Mouse (Mus musculus): ENCODE data around the gene Sgcd. TPM values are rescaled to one million over a fixed set of nuclear protein-coding genes. Genes with fewer than 3 reads are reported as not detected.

Sgcd gene
- polyA plus RNA-seq, 1 experiment from 2014 or later, result 1.9 TPM

GRCm38 (mm10) chr11:47010166-47010565, 978.6 kb downstream of the Sgcd start:
- H3K4me3 ChIP-seq (ENCODE audit: low read length), result no peak overlapping the region
- H3K4me2 ChIP-seq (ENCODE audit: low read depth, low read length), result no peak overlapping the region
- H3K9ac ChIP-seq (ENCODE audit: low read depth, low read length), result no peak overlapping the region
- H3K36me3 ChIP-seq (ENCODE audit: control insufficient read depth, insufficient read depth, low read length), result no peaks in the 10 kb centered on the region
- ATAC-seq, result no peak
- no peaks in the 10 kb centered on the region for H3K9me3 ChIP-seq (ENCODE audit: control insufficient read depth, low read length)
- no peak overlapping the region for H3K27ac ChIP-seq (ENCODE audit: low read length)
- no peaks in the 10 kb centered on the region for H3K4me1 ChIP-seq (ENCODE audit: control insufficient read depth, insufficient read depth, low read length)
- no peaks in the 10 kb centered on the region for H3K27me3 ChIP-seq (replicated peaks; ENCODE audit: control insufficient read depth, insufficient read depth, low read length)

- 65% methylated on average over 1 of the region's 1 CpGs for WGBS
- no peaks in the 10 kb centered on the region for H3K27me3 ChIP-seq (replicated peaks; ENCODE audit: control insufficient read depth, insufficient read depth, low read length)
- H3K27ac ChIP-seq (ENCODE audit: low read length), result no peak overlapping the region
- no peaks in the 10 kb centered on the region for H3K36me3 ChIP-seq (ENCODE audit: control insufficient read depth, insufficient read depth, low read length)
- H3K4me3 ChIP-seq (ENCODE audit: low read length), result no peak overlapping the region
- no peak for ATAC-seq
- H3K9ac ChIP-seq (ENCODE audit: low read depth, low read length), result no peak overlapping the region
- no peaks in the 10 kb centered on the region for H3K4me1 ChIP-seq (ENCODE audit: control insufficient read depth, insufficient read depth, low read length)
- H3K9me3 ChIP-seq (ENCODE audit: control insufficient read depth, low read length), result no peaks in the 10 kb centered on the region
- no peak overlapping the region for H3K4me2 ChIP-seq (ENCODE audit: low read depth, low read length)
Measured at GRCm38 (mm10) chr11:47005301-47005875, 983.4 kb downstream of the Sgcd start.

GRCm38 (mm10) chr11:46939311-46939710, 1049.5 kb downstream of the Sgcd start:
- Histone ChIP-seq H3K27me3 (replicated peaks; ENCODE audit: control insufficient read depth, insufficient read depth, low read length) (no peaks in the 10 kb centered on the region), H3K4me3 (ENCODE audit: low read length) (no peak overlapping the region), H3K9me3 (ENCODE audit: control insufficient read depth, low read length) (no peaks in the 10 kb centered on the region), H3K36me3 (ENCODE audit: control insufficient read depth, insufficient read depth, low read length) (no peaks in the 10 kb centered on the region), H3K4me1 (ENCODE audit: control insufficient read depth, insufficient read depth, low read length) (no peaks in the 10 kb centered on the region), H3K9ac (ENCODE audit: low read depth, low read length) (no peak overlapping the region), H3K4me2 (ENCODE audit: low read depth, low read length) (no peak overlapping the region), H3K27ac (ENCODE audit: low read length) (no peak overlapping the region)
- no peak for ATAC-seq
- WGBS, result 62% methylated on average over 4 of the region's 4 CpGs

GRCm38 (mm10) chr11:46924946-46925345, 1063.8 kb downstream of the Sgcd start:
- Histone ChIP-seq H3K27me3 (replicated peaks; ENCODE audit: control insufficient read depth, insufficient read depth, low read length) (no peaks in the 10 kb centered on the region), H3K36me3 (ENCODE audit: control insufficient read depth, insufficient read depth, low read length) (no peaks in the 10 kb centered on the region), H3K9me3 (ENCODE audit: control insufficient read depth, low read length) (no peaks in the 10 kb centered on the region), H3K4me1 (ENCODE audit: control insufficient read depth, insufficient read depth, low read length) (no peaks in the 10 kb centered on the region), H3K9ac (ENCODE audit: low read depth, low read length) (no peak overlapping the region), H3K4me2 (ENCODE audit: low read depth, low read length) (no peak overlapping the region), H3K4me3 (ENCODE audit: low read length) (no peak overlapping the region), H3K27ac (ENCODE audit: low read length) (no peak overlapping the region)
- ATAC-seq, result no peak
- 50% methylated on average over 1 of the region's 1 CpGs for WGBS

- H3K4me1 ChIP-seq (ENCODE audit: control insufficient read depth, insufficient read depth, low read length), result no peaks in the 10 kb centered on the region
- no peak overlapping the region for H3K9ac ChIP-seq (ENCODE audit: low read depth, low read length)
- no peaks in the 10 kb centered on the region for H3K27me3 ChIP-seq (replicated peaks; ENCODE audit: control insufficient read depth, insufficient read depth, low read length)
- no peaks in the 10 kb centered on the region for H3K9me3 ChIP-seq (ENCODE audit: control insufficient read depth, low read length)
- no peak for ATAC-seq
- H3K27ac ChIP-seq (ENCODE audit: low read length), result no peak overlapping the region
- H3K4me3 ChIP-seq (ENCODE audit: low read length), result no peak overlapping the region
- H3K36me3 ChIP-seq (ENCODE audit: control insufficient read depth, insufficient read depth, low read length), result no peaks in the 10 kb centered on the region
- H3K4me2 ChIP-seq (ENCODE audit: low read depth, low read length), result no peak overlapping the region
- WGBS, result 89% methylated on average over 1 of the region's 1 CpGs
Measured at GRCm38 (mm10) chr11:46920244-46920643, 1068.5 kb downstream of the Sgcd start.

GRCm38 (mm10) chr11:46912656-46913237, 1076.0 kb downstream of the Sgcd start:
- no peaks in the 10 kb centered on the region for H3K27me3 ChIP-seq (replicated peaks; ENCODE audit: control insufficient read depth, insufficient read depth, low read length)
- no peaks in the 10 kb centered on the region for H3K36me3 ChIP-seq (ENCODE audit: control insufficient read depth, insufficient read depth, low read length)
- no peak overlapping the region for H3K4me2 ChIP-seq (ENCODE audit: low read depth, low read length)
- no peak overlapping the region for H3K27ac ChIP-seq (ENCODE audit: low read length)
- no peak overlapping the region for H3K4me3 ChIP-seq (ENCODE audit: low read length)
- H3K9ac ChIP-seq (ENCODE audit: low read depth, low read length), result no peak overlapping the region
- no peak for ATAC-seq
- H3K9me3 ChIP-seq (ENCODE audit: control insufficient read depth, low read length), result no peaks in the 10 kb centered on the region
- H3K4me1 ChIP-seq (ENCODE audit: control insufficient read depth, insufficient read depth, low read length), result no peaks in the 10 kb centered on the region
- 85% methylated on average over 5 of the region's 5 CpGs for WGBS

GRCm38 (mm10) chr11:46904281-46904680, 1084.5 kb downstream of the Sgcd start:
- Histone ChIP-seq H3K4me1 (ENCODE audit: control insufficient read depth, insufficient read depth, low read length) (no peaks in the 10 kb centered on the region), H3K4me3 (ENCODE audit: low read length) (no peak overlapping the region), H3K4me2 (ENCODE audit: low read depth, low read length) (no peak overlapping the region), H3K9me3 (ENCODE audit: control insufficient read depth, low read length) (no peaks in the 10 kb centered on the region), H3K27ac (ENCODE audit: low read length) (no peak overlapping the region), H3K9ac (ENCODE audit: low read depth, low read length) (no peak overlapping the region), H3K27me3 (replicated peaks; ENCODE audit: control insufficient read depth, insufficient read depth, low read length) (no peaks in the 10 kb centered on the region), H3K36me3 (ENCODE audit: control insufficient read depth, insufficient read depth, low read length) (no peaks in the 10 kb centered on the region)
- 88% methylated on average over 1 of the region's 1 CpGs for WGBS
- no peak for ATAC-seq

GRCm38 (mm10) chr11:46889093-46889492, 1099.7 kb downstream of the Sgcd start:
- H3K36me3 ChIP-seq (ENCODE audit: control insufficient read depth, insufficient read depth, low read length), result no peaks in the 10 kb centered on the region
- no peaks in the 10 kb centered on the region for H3K9me3 ChIP-seq (ENCODE audit: control insufficient read depth, low read length)
- no peak overlapping the region for H3K27ac ChIP-seq (ENCODE audit: low read length)
- ATAC-seq, result no peak
- H3K4me3 ChIP-seq (ENCODE audit: low read length), result no peak overlapping the region
- no peak overlapping the region for H3K9ac ChIP-seq (ENCODE audit: low read depth, low read length)
- H3K4me2 ChIP-seq (ENCODE audit: low read depth, low read length), result no peak overlapping the region
- 57% methylated on average over 3 of the region's 3 CpGs for WGBS
- no peaks in the 10 kb centered on the region for H3K27me3 ChIP-seq (replicated peaks; ENCODE audit: control insufficient read depth, insufficient read depth, low read length)
- H3K4me1 ChIP-seq (ENCODE audit: control insufficient read depth, insufficient read depth, low read length), result no peaks in the 10 kb centered on the region

- Histone ChIP-seq H3K4me1 (ENCODE audit: control insufficient read depth, insufficient read depth, low read length) (no peaks in the 10 kb centered on the region), H3K9ac (ENCODE audit: low read depth, low read length) (no peak overlapping the region), H3K9me3 (ENCODE audit: control insufficient read depth, low read length) (no peaks in the 10 kb centered on the region), H3K36me3 (ENCODE audit: control insufficient read depth, insufficient read depth, low read length) (no peaks in the 10 kb centered on the region), H3K4me2 (ENCODE audit: low read depth, low read length) (no peak overlapping the region), H3K27ac (ENCODE audit: low read length) (no peak overlapping the region), H3K4me3 (ENCODE audit: low read length) (no peak overlapping the region), H3K27me3 (replicated peaks; ENCODE audit: control insufficient read depth, insufficient read depth, low read length) (no peaks in the 10 kb centered on the region)
- no peak for ATAC-seq
- WGBS, result 71% methylated on average over 2 of the region's 2 CpGs
Measured at GRCm38 (mm10) chr11:46882456-46882855, 1106.3 kb downstream of the Sgcd start.

- H3K27ac ChIP-seq (ENCODE audit: low read length), result no peak overlapping the region
- no peaks in the 10 kb centered on the region for H3K4me1 ChIP-seq (ENCODE audit: control insufficient read depth, insufficient read depth, low read length)
- no peak overlapping the region for H3K9ac ChIP-seq (ENCODE audit: low read depth, low read length)
- 81% methylated on average over 1 of the region's 1 CpGs for WGBS
- H3K36me3 ChIP-seq (ENCODE audit: control insufficient read depth, insufficient read depth, low read length), result no peaks in the 10 kb centered on the region
- no peak for ATAC-seq
- no peaks in the 10 kb centered on the region for H3K9me3 ChIP-seq (ENCODE audit: control insufficient read depth, low read length)
- no peaks in the 10 kb centered on the region for H3K27me3 ChIP-seq (replicated peaks; ENCODE audit: control insufficient read depth, insufficient read depth, low read length)
- H3K4me3 ChIP-seq (ENCODE audit: low read length), result no peak overlapping the region
- H3K4me2 ChIP-seq (ENCODE audit: low read depth, low read length), result no peak overlapping the region
Measured at GRCm38 (mm10) chr11:46875774-46876173, 1113.0 kb downstream of the Sgcd start.

All from intestine, embryonic 16.5 days (tissue).